Mouse (Mus musculus) left cerebral cortex, adult 2 months (tissue): ENCODE measurements around the gene Pla2g7. TPM values are rescaled to one million over a fixed set of nuclear protein-coding genes. Genes with fewer than 3 reads are reported as not detected.
A peak's percentile ranks its signal among the peaks of the same experiment; 100 is the strongest.

Experiments used
- DNase-seq, 2 experiments: peaks; one replicate each; pipeline ENCODE4 v3.0.0; 2021 to 2022; ENCODE audit warnings: low spot score in 2 of 2, mixed read lengths in 1 of 2; ENCODE audit errors: extremely low spot score in 1 of 2
- H3K27ac ChIP-seq: fragments of 200-600 bp; 2 replicates; pipeline ENCODE4 v1.8.1; 2022
- H3K4me3 ChIP-seq: fragments of 200-600 bp; 2 replicates; pipeline ENCODE4 v1.8.1; 2022
- CTCF ChIP-seq: fragments of 200-600 bp; IDR thresholded peaks from 2 replicates; pipeline ENCODE4 v1.8.1; 2022; ENCODE audit warnings: antibody characterized with exemption, mild to moderate bottlenecking, moderate library complexity
- intact Hi-C: fragments of 180-260 bp; cut with DNase I; formaldehyde crosslinking; loops from one replicate; pipeline ENCODE4 v1.15.1; 2025
- total RNA-seq, 2 experiments: library from RNA; stranded (reverse); gene quantifications; 2 replicates each; pipeline ENCODE4 v1.2.3; 2021

Pla2g7 gene
- total RNA-seq, 2 experiments from 2014 or later = 80.9 to 84.9 TPM

- no peak for TF ChIP-seq CTCF
- H3K4me3 ChIP-seq = no peak overlapping the region
- H3K27ac ChIP-seq = no peak overlapping the region
- no peak for DNase-seq
- intact Hi-C loops = no loop called here
Measured at GRCm38 (mm10) chr17:43589750-43590149, 21.9 kb downstream of the Pla2g7 start.

GRCm38 (mm10) chr17:43590531-43590930, 22.6 kb downstream of the Pla2g7 start:
- no peak for TF ChIP-seq CTCF
- DNase-seq = no peak
- intact Hi-C loops = no loop called here
- Histone ChIP-seq H3K4me3 (no peak overlapping the region), H3K27ac (no peak overlapping the region)

GRCm38 (mm10) chr17:43592296-43593291, 24.7 kb downstream of the Pla2g7 start:
- DNase-seq = peak in 1 of 2 experiments; percentile 18
- Histone ChIP-seq H3K4me3 (no peak overlapping the region), H3K27ac (no peak overlapping the region)
- intact Hi-C loops = no loop called here
- no peak for TF ChIP-seq CTCF

- DNase-seq = no peak
- TF ChIP-seq CTCF = peak; percentile 18
- intact Hi-C loops = no loop called here
- Histone ChIP-seq H3K27ac (no peak overlapping the region), H3K4me3 (no peak overlapping the region)
Measured at GRCm38 (mm10) chr17:43597742-43598141, 29.8 kb downstream of the Pla2g7 start.

GRCm38 (mm10) chr17:43598706-43599105, 30.8 kb downstream of the Pla2g7 start:
- intact Hi-C loops = no loop called here
- no peak overlapping the region for H3K4me3 ChIP-seq
- no peak for DNase-seq
- TF ChIP-seq CTCF = no peak
- no peak overlapping the region for H3K27ac ChIP-seq

- intact Hi-C loops = loop anchor here (1.0 kb wide), 1 partner anchor 88 kb away; no protein-coding TSS in a partner anchor
- no peak overlapping the region for H3K27ac ChIP-seq
- H3K4me3 ChIP-seq = no peak overlapping the region
- DNase-seq = peak; percentile 58 to 79
- peak; percentile 89 for TF ChIP-seq CTCF
Measured at GRCm38 (mm10) chr17:43606704-43607103, 38.8 kb downstream of the Pla2g7 start.

- H3K4me3 ChIP-seq = no peak overlapping the region
- no peak overlapping the region for H3K27ac ChIP-seq
- intact Hi-C loops = loop anchor here (1.0 to 10.0 kb wide), 3 partner anchors 93 to 597 kb away; partner anchors contain the start of gene Tnfrsf21
- peak; percentile 36 to 66 for DNase-seq
- TF ChIP-seq CTCF = peak; percentile 80
Measured at GRCm38 (mm10) chr17:43611586-43611985, 43.7 kb downstream of the Pla2g7 start.

- Histone ChIP-seq H3K27ac (no peak overlapping the region), H3K4me3 (no peak overlapping the region)
- intact Hi-C loops = loop anchor here (5.0 to 10.0 kb wide), 2 partner anchors 345 to 597 kb away; partner anchors contain the start of gene Tnfrsf21
- DNase-seq = no peak
- TF ChIP-seq CTCF = no peak
Measured at GRCm38 (mm10) chr17:43612221-43612620, 44.3 kb downstream of the Pla2g7 start.

- no peak for DNase-seq
- no peak for TF ChIP-seq CTCF
- intact Hi-C loops = loop anchor here (10.0 kb wide), 1 partner anchor 604 kb away; the partner anchor contains the start of gene Tnfrsf21
- H3K27ac ChIP-seq = no peak overlapping the region
- H3K4me3 ChIP-seq = no peak overlapping the region
Measured at GRCm38 (mm10) chr17:43619156-43619555, 51.3 kb downstream of the Pla2g7 start.

- no peak for TF ChIP-seq CTCF
- Histone ChIP-seq H3K27ac (no peak overlapping the region), H3K4me3 (no peak overlapping the region)
- intact Hi-C loops = no loop called here
- no peak for DNase-seq
Measured at GRCm38 (mm10) chr17:43622076-43622475, 54.2 kb downstream of the Pla2g7 start.

GRCm38 (mm10) chr17:43628246-43628645, 60.3 kb downstream of the Pla2g7 start:
- no peak for TF ChIP-seq CTCF
- Histone ChIP-seq H3K27ac (no peak overlapping the region), H3K4me3 (no peak overlapping the region)
- no peak for DNase-seq
- intact Hi-C loops = no loop called here

GRCm38 (mm10) chr17:43629026-43629495, 61.2 kb downstream of the Pla2g7 start:
- no peak for TF ChIP-seq CTCF
- Histone ChIP-seq H3K4me3 (no peak overlapping the region; the same call in 1 of the 2 replicates), H3K27ac (no peak overlapping the region)
- no peak for DNase-seq
- intact Hi-C loops = no loop called here
